Mouse (Mus musculus) activated CD4-positive, CD25-positive, alpha-beta regulatory T cell (primary cell): Measurements from ENCODE around the gene Dnajb5. TPM values are rescaled to one million over a fixed set of nuclear protein-coding genes. Genes with fewer than 3 reads are reported as not detected.

ENCODE experiments used
- polyA plus RNA-seq, 2 experiments: library from polyadenylated mRNA; unstranded; fragments of 100-300 nt; shearing (Covaris generic); gene quantifications; one replicate each; pipeline ENCODE4 v1.2.1; 2017

The Dnajb5 gene
- polyA plus RNA-seq = 10 to 100 TPM; 11.1 to 13.6 TPM

DNA sequence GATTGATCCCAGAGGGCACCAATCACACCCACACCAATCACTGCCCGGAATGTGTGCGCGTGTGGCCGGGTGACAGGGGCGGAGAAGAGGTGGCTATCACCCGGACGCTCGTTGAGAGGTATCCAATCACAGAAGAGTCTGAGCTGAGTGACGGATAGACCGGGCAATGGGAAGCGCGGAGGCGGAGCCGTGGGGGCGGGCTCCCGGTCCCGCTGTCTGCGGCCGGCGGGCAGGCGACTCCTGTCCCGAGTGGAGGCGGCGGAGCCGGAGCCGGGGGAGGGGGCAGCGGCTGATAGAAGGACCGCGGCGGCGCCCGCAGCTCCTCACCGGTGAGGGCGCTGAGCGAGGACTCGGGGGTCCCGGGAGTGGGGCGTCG is at the start of gene Dnajb5:
Gene Dnajb5, plus strand, starts transcription at position 139 of the 376 bp plus-strand sequence.

DNA sequence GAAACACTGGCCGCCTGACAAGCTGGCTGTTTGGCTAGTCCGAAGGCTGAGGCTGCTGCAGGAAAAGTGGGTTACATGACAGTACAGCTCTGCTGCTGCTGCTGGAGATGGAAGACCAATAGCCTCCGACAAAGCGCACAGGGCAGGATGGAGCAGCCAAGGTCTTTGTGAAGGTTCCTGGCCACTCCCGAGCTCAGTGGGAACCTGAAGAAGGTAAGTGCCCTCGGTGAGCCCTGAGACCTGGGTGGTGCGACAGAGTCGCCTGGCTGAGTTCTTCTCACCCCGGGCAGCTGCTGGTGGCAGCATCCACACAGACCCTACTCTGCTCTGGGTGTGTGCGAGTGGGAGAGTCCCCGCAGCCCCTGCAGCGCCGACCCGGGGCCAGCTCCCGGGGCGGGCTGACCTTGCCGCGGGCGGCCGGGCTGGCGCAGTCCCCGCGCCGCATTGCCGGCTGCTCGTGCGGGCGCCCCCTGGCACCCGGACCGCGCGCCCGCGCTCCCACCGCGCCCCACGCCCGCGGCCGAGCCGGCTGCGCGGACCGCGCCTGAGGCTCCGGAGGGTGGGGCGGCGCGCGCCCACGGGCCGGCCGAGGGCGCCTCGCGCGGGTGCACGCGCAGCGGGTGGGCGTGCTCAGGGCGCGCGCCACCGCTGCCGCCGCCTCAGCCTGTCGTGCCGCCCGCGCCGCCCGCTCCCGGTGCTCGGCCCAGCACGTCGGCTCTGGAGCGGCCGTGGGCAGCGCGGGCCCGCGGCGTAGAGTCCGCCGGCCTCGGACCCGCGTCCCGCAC is 32.8 kb upstream of the Dnajb5 start, which contains the start of gene Phf24:
Gene Phf24, plus strand, starts transcription at position 44 of the 785 bp plus-strand sequence.

DNA sequence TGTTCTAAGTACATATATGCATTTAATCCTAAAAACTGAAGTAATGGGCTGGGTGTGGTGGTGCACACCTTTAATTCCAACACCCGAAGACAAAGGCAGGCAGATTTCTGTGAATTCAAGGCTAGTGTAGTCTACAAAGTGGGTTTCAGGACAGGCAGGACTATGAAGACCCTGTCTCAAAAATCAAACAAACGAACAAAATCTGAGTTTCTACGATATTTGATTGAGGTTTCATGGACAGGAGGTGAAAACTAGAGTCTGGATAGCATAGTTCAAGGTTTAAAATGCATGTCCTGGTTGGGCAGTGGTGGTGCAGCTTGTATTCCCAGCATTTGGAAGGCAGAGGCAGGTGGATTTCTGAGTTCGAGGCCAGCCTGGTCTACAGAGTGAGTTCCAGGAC is 19.7 kb downstream of the Dnajb5 start, which contains the start of gene 1700022I11Rik:
Gene 1700022I11Rik, plus strand, starts transcription at position 301 of the 400 bp plus-strand sequence.

DNA sequence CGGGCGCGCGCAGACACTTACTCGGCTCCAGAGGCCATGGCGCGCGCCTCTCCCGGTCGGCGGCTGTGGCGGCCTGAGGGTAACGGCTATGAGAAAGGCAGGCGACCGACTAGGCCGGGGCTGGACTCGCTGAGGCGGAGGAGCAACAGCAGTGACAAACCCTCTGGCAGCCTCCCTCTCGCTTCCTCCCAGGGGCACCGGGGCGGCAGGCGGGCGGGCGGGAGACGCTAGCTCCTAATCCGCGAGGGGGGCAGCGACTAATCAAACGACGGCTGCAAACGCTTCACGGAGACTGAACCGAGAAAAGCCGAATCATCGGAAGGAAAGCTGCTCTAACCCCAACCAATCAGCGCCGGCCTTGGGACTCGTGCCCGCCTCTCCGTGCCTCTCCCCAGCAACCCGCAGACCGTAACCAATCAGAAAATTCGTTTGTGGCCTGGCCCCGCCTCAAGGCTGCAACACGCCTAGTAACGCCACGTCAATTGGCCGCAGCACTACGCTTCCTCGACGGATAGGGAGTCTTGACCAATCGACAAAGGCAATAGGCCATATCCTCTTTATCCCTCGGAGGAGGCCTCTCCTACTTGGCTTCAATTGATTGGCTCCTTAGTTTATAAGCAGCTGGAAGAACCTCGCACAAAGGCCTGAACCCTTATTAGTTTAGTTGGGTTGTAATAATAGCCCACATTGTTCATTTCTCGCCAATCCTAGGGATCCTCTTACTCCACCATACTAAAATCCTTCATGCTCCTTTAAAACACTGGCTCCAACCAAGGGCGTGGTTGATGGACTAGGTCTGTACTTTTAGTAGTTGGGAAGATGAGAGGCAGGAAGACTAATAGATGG is 50.8 kb downstream of the Dnajb5 start, which contains the start of gene Vcp:
Gene Vcp, minus strand, starts transcription at position 367 of the 846 bp plus-strand sequence.

Other genes with a start within 250 kb of the Dnajb5 start
- under 1 TPM in 1 of 2 experiments, not detected in 1; 0.32 TPM for gene 4930578G10Rik, start 214.3 kb upstream of the Dnajb5 start, polyA plus RNA-seq
- gene Ccl19, start 193.2 kb upstream of the Dnajb5 start, polyA plus RNA-seq = under 1 TPM in 1 of 2 experiments, not detected in 1; 0.31 TPM
- gene Ccl21a, start 175.8 kb upstream of the Dnajb5 start, polyA plus RNA-seq = not detected
- not detected for gene Fam205a1, start 95.9 kb upstream of the Dnajb5 start, polyA plus RNA-seq
- under 1 TPM; 0.10 to 0.12 TPM for gene Gm12394, start 93.0 kb upstream of the Dnajb5 start, polyA plus RNA-seq
- gene Fam205c, start 75.6 kb upstream of the Dnajb5 start, polyA plus RNA-seq = under 1 TPM in 1 of 2 experiments, not detected in 1; 0.36 TPM
- gene Phf24, start 33.2 kb upstream of the Dnajb5 start, polyA plus RNA-seq = under 1 TPM; 0.10 to 0.36 TPM
- gene 1700022I11Rik, start 19.8 kb downstream of the Dnajb5 start, polyA plus RNA-seq = under 1 TPM in 1 of 2 experiments, not detected in 1; 0.42 TPM
- 100 to 1,000 TPM; 311 to 420 TPM for gene Vcp, start 50.7 kb downstream of the Dnajb5 start, polyA plus RNA-seq
- 10 to 100 TPM; 22.2 to 26.7 TPM for gene Fancg, start 60.7 kb downstream of the Dnajb5 start, polyA plus RNA-seq
- gene Pigo, start 76.0 kb downstream of the Dnajb5 start, polyA plus RNA-seq = 10 to 100 TPM; 27.7 to 33.8 TPM
- 100 to 1,000 TPM; 140 to 169 TPM for gene Stoml2, start 81.9 kb downstream of the Dnajb5 start, polyA plus RNA-seq
- gene Fam214b, start 96.4 kb downstream of the Dnajb5 start, polyA plus RNA-seq = 10 to 100 TPM in 1 of 2 experiments, 1 to 10 TPM in 1; 6.0 to 10.6 TPM
- under 1 TPM in 1 of 2 experiments, not detected in 1; 0.28 TPM for gene Unc13b, start 109.1 kb downstream of the Dnajb5 start, polyA plus RNA-seq